Mouse (Mus musculus) neural tube, embryonic 14.5 days (tissue): ENCODE measurements around the gene Pianp. TPM values are rescaled to one million over a fixed set of nuclear protein-coding genes. Genes with fewer than 3 reads are reported as not detected.

Experiments
- ATAC-seq: fragments of 200-750 bp; cut with Nextera tagmentation; 2 replicates; pipeline ENCODE4 v1.8.0; 2017; ENCODE audit warnings: low read depth, mild to moderate bottlenecking, moderate TSS enrichment, moderate library complexity
- H3K27ac ChIP-seq: fragments of 300-500 bp; sonication (generic); 2 replicates; pipeline ENCODE4 v1.5.1; 2014; ENCODE audit warnings: low read depth, mild to moderate bottlenecking, control low read depth, low read length, moderate library complexity, mixed read lengths
- H3K27me3 ChIP-seq: fragments of 300-500 bp; sonication (generic); 2 replicates; pipeline ENCODE4 v1.6.1; 2014; ENCODE audit warnings: low read length; ENCODE audit not compliant: control insufficient read depth, insufficient read depth
- H3K36me3 ChIP-seq: fragments of 300-500 bp; sonication (generic); 2 replicates; pipeline ENCODE4 v1.6.1; 2014; ENCODE audit warnings: low read length, mixed read lengths; ENCODE audit not compliant: control insufficient read depth, insufficient read depth
- H3K4me1 ChIP-seq: fragments of 300-500 bp; sonication (generic); 2 replicates; pipeline ENCODE4 v1.6.1; 2014; ENCODE audit warnings: low read length; ENCODE audit not compliant: control insufficient read depth, insufficient read depth
- H3K4me2 ChIP-seq: fragments of 300-500 bp; sonication (generic); 2 replicates; pipeline ENCODE4 v1.6.1; 2014; ENCODE audit warnings: mild to moderate bottlenecking, low read depth, low read length, control low read depth
- H3K4me3 ChIP-seq: fragments of 300-500 bp; sonication (generic); 2 replicates; pipeline ENCODE4 v1.5.1; 2014; ENCODE audit warnings: low read depth, low read length, control low read depth, mixed read lengths
- H3K9ac ChIP-seq: fragments of 300-500 bp; sonication (generic); replicated peaks from 2 replicates; pipeline ENCODE4 v1.6.1; 2014; ENCODE audit warnings: low read depth, mild to moderate bottlenecking, control low read depth, low read length, mixed read lengths
- H3K9me3 ChIP-seq: fragments of 300-500 bp; sonication (generic); 2 replicates; pipeline ENCODE4 v1.6.1; 2016; ENCODE audit warnings: low read length; ENCODE audit not compliant: control insufficient read depth
- WGBS: fragments of 180-500 bp; shearing (Covaris S2); extraction: QIAGEN DNeasy Blood & Tissue Kit; methylation state at CpG from one replicate; pipeline ENCODE4 v1.1.7; 2014; 5-methylcytosine and 5-hydroxymethylcytosine counted together
- polyA plus RNA-seq: library from polyadenylated mRNA; unstranded; fragments of >200 nt; fragmentation: Nextera tagmentation; extraction: Ambion mirVana; gene quantifications from 2 replicates; pipeline ENCODE4 v1.2.1, GENCODE M21; 2014

The Pianp gene
- polyA plus RNA-seq, 1 experiment from 2014 or later: 62.3 TPM

DNA sequence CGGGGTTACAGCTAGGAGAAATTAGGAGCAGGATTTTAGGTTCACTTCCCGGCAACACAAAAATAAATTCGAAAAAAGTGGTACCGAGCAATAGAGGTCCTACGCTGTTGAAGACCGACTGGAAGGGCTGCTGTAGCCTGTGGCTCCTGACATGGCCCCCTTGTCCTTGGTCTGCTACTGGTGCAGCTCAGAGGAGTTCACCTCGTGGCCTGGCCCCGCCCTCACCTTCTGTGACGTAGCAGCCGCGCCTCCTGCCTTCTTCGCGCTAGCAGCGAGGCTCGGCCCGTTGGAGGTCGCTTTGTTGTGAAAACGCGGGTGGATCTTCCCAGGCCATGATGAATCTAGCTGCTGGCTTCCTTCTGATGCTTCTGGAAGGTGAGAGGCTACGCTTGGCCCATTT, 53.2 kb downstream of the Pianp start, which contains the start of gene Acrbp:
TSS of gene Acrbp (plus strand) at position 12 of the 400 bp plus-strand sequence.
- H3K27ac ChIP-seq: no peak within 1 kb of the TSS
- no peak within 1 kb of the TSS for H3K9ac ChIP-seq
- peaks cover 73% of the 10 kb centered on the region for H3K36me3 ChIP-seq
- WGBS: 37% methylated on average over 20 of the region's 20 CpGs
- no peaks in the 10 kb centered on the region for H3K27me3 ChIP-seq
- H3K4me3 ChIP-seq: no peak within 1 kb of the TSS
- H3K4me2 ChIP-seq: no peak within 1 kb of the TSS
- H3K4me1 ChIP-seq: no peaks in the 10 kb centered on the region
- H3K9me3 ChIP-seq: no peaks in the 10 kb centered on the region
- 0 out of 2 replicates have a peak, but pooled peaks have one; percentile 32 for ATAC-seq

DNA sequence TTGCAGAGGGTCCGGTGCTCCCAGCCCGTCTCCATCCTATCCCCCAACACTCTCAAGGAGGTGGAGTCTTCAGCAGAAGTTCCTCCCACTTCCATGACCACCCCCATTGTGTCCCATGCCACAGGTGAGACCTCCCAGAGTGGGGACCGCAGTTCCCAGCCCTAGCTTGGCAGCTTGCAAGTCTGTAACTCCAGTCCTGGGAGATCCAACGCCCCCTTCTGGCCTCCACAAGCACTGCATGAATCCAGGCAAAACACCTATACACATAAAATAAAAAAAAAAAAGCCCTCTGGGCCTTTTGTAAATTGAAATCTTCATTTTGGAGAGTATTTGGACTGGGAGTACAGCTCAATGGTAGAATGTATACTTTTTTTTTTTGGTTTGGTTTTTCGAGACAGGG, 54.7 kb downstream of the Pianp start:
- Histone ChIP-seq H3K27me3 (no peaks in the 10 kb centered on the region), H3K9me3 (no peaks in the 10 kb centered on the region), H3K27ac (no peak overlapping the region), H3K36me3 (peaks cover 61% of the 10 kb centered on the region), H3K4me1 (no peaks in the 10 kb centered on the region), H3K4me3 (no peak overlapping the region), H3K9ac (no peak overlapping the region), H3K4me2 (no peak overlapping the region)
- 66% methylated on average over 5 of the region's 5 CpGs for WGBS
- ATAC-seq: no peak

Other genes with a start within 250 kb of the Pianp start
- not detected in 2 replicates for gene Gm45234, start 240.7 kb upstream of the Pianp start, polyA plus RNA-seq
- gene Atn1, start 240.2 kb upstream of the Pianp start, polyA plus RNA-seq: 21.5 and 27.5 TPM in 2 replicates
- 154 and 205 TPM in 2 replicates for gene Eno2, start 227.0 kb upstream of the Pianp start, polyA plus RNA-seq
- gene Lrrc23, start 217.0 kb upstream of the Pianp start, polyA plus RNA-seq: 0.67 and 0.92 TPM in 2 replicates
- gene Spsb2, start 188.0 kb upstream of the Pianp start, polyA plus RNA-seq: 3.9 and 4.4 TPM in 2 replicates
- gene Tpi1, start 182.4 kb upstream of the Pianp start, polyA plus RNA-seq: 393 and 412 TPM in 2 replicates
- 162 and 171 TPM in 2 replicates for gene Usp5, start 167.2 kb upstream of the Pianp start, polyA plus RNA-seq
- 16.8 and 16.9 TPM in 2 replicates for gene Cdca3, start 167.1 kb upstream of the Pianp start, polyA plus RNA-seq
- 0.44 and 0.54 TPM in 2 replicates for gene Gnb3, start 156.4 kb upstream of the Pianp start, polyA plus RNA-seq
- 19.1 and 23.7 TPM in 2 replicates for gene P3h3, start 138.9 kb upstream of the Pianp start, polyA plus RNA-seq
- 11.2 and 14.2 TPM in 2 replicates for gene Gpr162, start 132.7 kb upstream of the Pianp start, polyA plus RNA-seq
- gene Cd4, start 108.5 kb upstream of the Pianp start, polyA plus RNA-seq: 0.12 TPM in 1 of 2 replicates, not detected in the other
- gene Lag3, start 85.0 kb upstream of the Pianp start, polyA plus RNA-seq: 2.6 and 3.4 TPM in 2 replicates
- gene Ptms, start 76.6 kb upstream of the Pianp start, polyA plus RNA-seq: 664 and 670 TPM in 2 replicates
- gene Mlf2, start 65.3 kb upstream of the Pianp start, polyA plus RNA-seq: 560 and 584 TPM in 2 replicates
- gene Cops7a, start 31.2 kb upstream of the Pianp start, polyA plus RNA-seq: 89.5 and 93.8 TPM in 2 replicates
- gene Zfp384, start 12.5 kb downstream of the Pianp start, polyA plus RNA-seq: 12.3 and 16.5 TPM in 2 replicates
- gene Ing4, start 43.1 kb downstream of the Pianp start, polyA plus RNA-seq: 105 and 116 TPM in 2 replicates
- 16.8 and 19.8 TPM in 2 replicates for gene Acrbp, start 53.0 kb downstream of the Pianp start, polyA plus RNA-seq
- gene Lpar5, start 71.2 kb downstream of the Pianp start, polyA plus RNA-seq: 0.70 and 0.91 TPM in 2 replicates
- 72.1 and 82.2 TPM in 2 replicates for gene Chd4, start 99.3 kb downstream of the Pianp start, polyA plus RNA-seq
- gene Nop2, start 135.2 kb downstream of the Pianp start, polyA plus RNA-seq: 45.0 and 49.6 TPM in 2 replicates
- 18.3 and 18.5 TPM in 2 replicates for gene Iffo1, start 148.5 kb downstream of the Pianp start, polyA plus RNA-seq
- gene Gapdh, start 169.8 kb downstream of the Pianp start, polyA plus RNA-seq: 1,265 and 1,492 TPM in 2 replicates
- 22.6 and 46.4 TPM in 2 replicates for gene Ncapd2, start 195.0 kb downstream of the Pianp start, polyA plus RNA-seq
- gene Mrpl51, start 195.1 kb downstream of the Pianp start, polyA plus RNA-seq: 135 and 138 TPM in 2 replicates
- gene Vamp1, start 218.9 kb downstream of the Pianp start, polyA plus RNA-seq: 14.1 and 21.2 TPM in 2 replicates
- gene Tapbpl, start 235.2 kb downstream of the Pianp start, polyA plus RNA-seq: 5.0 and 5.1 TPM in 2 replicates
- gene Cd27, start 240.3 kb downstream of the Pianp start, polyA plus RNA-seq: 1.0 and 2.5 TPM in 2 replicates